ENCODE assay signal across 20 mouse cellular contexts in genomic region chr6:83132176-83132919, GRCm38 (mm10). TPM values are rescaled to one million over a fixed set of nuclear protein-coding genes. Genes with fewer than 3 reads are reported as not detected.
DNase-seq lines count a peak whose midpoint lies in the region; ATAC-seq and TF ChIP-seq lines count a peak whose summit lies in the region.
"Had no signal": no experiment of that assay in that cellular context is flagged by ENCODE, and none has a peak within 500 bp of the region (broad histone marks: within the 10 kb centered on the region; RNA-seq: fewer than 3 reads in every experiment).

No protein-coding gene starts in this region.

- H3K9ac ChIP-seq in lung, embryonic 15.5 days = no peak overlapping the region
- H3K9ac ChIP-seq in liver, embryonic 11.5 days (ENCODE audit: low read depth, low read length) = no peak overlapping the region
- H3K9ac ChIP-seq: embryonic facial prominence, embryonic 12.5 days; heart, embryonic 13.5 days; midbrain, embryonic 13.5 days had no signal

- H3K9me3 ChIP-seq in lung, embryonic 15.5 days = no peaks in the 10 kb centered on the region
- H3K9me3 ChIP-seq in liver, embryonic 11.5 days (ENCODE audit: control insufficient read depth, low read length) = no peaks in the 10 kb centered on the region
- H3K9me3 ChIP-seq: embryonic facial prominence, embryonic 12.5 days; heart, embryonic 13.5 days; midbrain, embryonic 13.5 days had no signal

- no peak for TF ChIP-seq POLR2A in bone marrow macrophage, adult 2 months (IDR thresholded peaks at IDR 0.05; ENCODE audit: borderline replicate concordance, low read depth, low read length)
- no peak for TF ChIP-seq POLR2A in small intestine, adult 2 months (IDR thresholded peaks at IDR 0.05; ENCODE audit: low read depth, low read length)

- H3K27me3 ChIP-seq in lung, embryonic 15.5 days = no peaks in the 10 kb centered on the region
- peaks cover 15% of the 10 kb centered on the region for H3K27me3 ChIP-seq in liver, embryonic 11.5 days (replicated peaks; ENCODE audit: control insufficient read depth, insufficient read depth, low read length)
- H3K27me3 ChIP-seq in small intestine, adult 2 months (ENCODE audit: control insufficient read depth, insufficient read depth, low read length) = no peaks in the 10 kb centered on the region
- H3K27me3 ChIP-seq: CH12.LX; embryonic facial prominence, embryonic 12.5 days had no signal

- no peak for DNase-seq in lung, postnatal 25 days (ENCODE audit: low spot score)
- DNase-seq in liver, embryonic 11.5 days (ENCODE audit: low spot score) = no peak
- no peak for DNase-seq in right cerebral cortex, postnatal 10 days (ENCODE audit: low spot score in 2 of 2)
- no peak for DNase-seq in gastrocnemius, adult 18-20 months (ENCODE audit: low spot score)
- DNase-seq in testis, postnatal 14 days (ENCODE audit: low spot score) = no peak
- DNase-seq: cerebellum, postnatal 36 days; heart, postnatal 4 days; right cerebral cortex, postnatal 25 days; thymus, postnatal 36 days had no signal

- ATAC-seq in lung, embryonic 15.5 days (ENCODE audit: borderline replicate concordance, extremely low read depth, low FRiP score, low TSS enrichment) = no peak
- 0 out of 2 replicates have a peak, but pooled peaks have one; percentile 14 for ATAC-seq in liver, embryonic 11.5 days (replicated peaks; ENCODE audit: low FRiP score)
- ATAC-seq: activated CD4-positive, CD25-positive, alpha-beta regulatory T cell, adult 4 months; hindbrain, postnatal 0 days; midbrain, embryonic 13.5 days had no signal

- no peak overlapping the region for H3K4me3 ChIP-seq in lung, embryonic 15.5 days
- H3K4me3 ChIP-seq in bone marrow macrophage, adult 2 months (ENCODE audit: insufficient read depth, low read length) = no peak overlapping the region
- H3K4me3 ChIP-seq in liver, embryonic 11.5 days (ENCODE audit: low read depth, low read length) = no peak overlapping the region
- H3K4me3 ChIP-seq in small intestine, adult 2 months (ENCODE audit: low read depth, low read length) = no peak overlapping the region
- H3K4me3 ChIP-seq: embryonic facial prominence, embryonic 12.5 days; heart, embryonic 13.5 days; layer of hippocampus, adult 2 months; left cerebral cortex, adult 2 months; midbrain, embryonic 13.5 days had no signal

- no peak for TF ChIP-seq CTCF in bone marrow macrophage, adult 2 months (IDR thresholded peaks at IDR 0.05; ENCODE audit: low read depth, low read length)
- no peak for TF ChIP-seq CTCF in small intestine, adult 2 months (IDR thresholded peaks at IDR 0.05; ENCODE audit: extremely low read depth, insufficient read length, insufficient replicate concordance, low read depth, low read length)

- peak overlapping the region; percentile 46 for H3K27ac ChIP-seq in lung, embryonic 15.5 days
- H3K27ac ChIP-seq in bone marrow macrophage, adult 2 months (ENCODE audit: insufficient read depth, low read depth, low read length) = peak overlapping the region; percentile 68
- peak overlapping the region; percentile 66 for H3K27ac ChIP-seq in liver, embryonic 11.5 days (ENCODE audit: low read depth, low read length)
- peak overlapping the region; percentile 97 for H3K27ac ChIP-seq in small intestine, adult 2 months (ENCODE audit: insufficient read depth, low read depth, low read length)
- H3K27ac ChIP-seq: embryonic facial prominence, embryonic 12.5 days; heart, embryonic 13.5 days; hindbrain, postnatal 0 days; layer of hippocampus, adult 2 months; left cerebral cortex, adult 2 months; midbrain, embryonic 13.5 days had no signal

- H3K4me2 ChIP-seq in lung, embryonic 15.5 days = no peak overlapping the region
- no peak overlapping the region; the same call in 1 of the 2 replicates for H3K4me2 ChIP-seq in liver, embryonic 11.5 days
- H3K4me2 ChIP-seq: embryonic facial prominence, embryonic 12.5 days; heart, embryonic 13.5 days; midbrain, embryonic 13.5 days had no signal

- H3K36me3 ChIP-seq in lung, embryonic 15.5 days = no peaks in the 10 kb centered on the region
- no peaks in the 10 kb centered on the region for H3K36me3 ChIP-seq in liver, embryonic 11.5 days (ENCODE audit: control insufficient read depth, insufficient read depth, low read length)
- H3K36me3 ChIP-seq in small intestine, adult 2 months (ENCODE audit: control insufficient read depth, insufficient read depth, low read length) = no peaks in the 10 kb centered on the region
- H3K36me3 ChIP-seq: embryonic facial prominence, embryonic 12.5 days; heart, embryonic 13.5 days; midbrain, embryonic 13.5 days had no signal

- H3K4me1 ChIP-seq in lung, embryonic 15.5 days = peaks cover 30% of the 10 kb centered on the region
- peaks cover 40% of the 10 kb centered on the region for H3K4me1 ChIP-seq in bone marrow macrophage, adult 2 months (ENCODE audit: control insufficient read depth, insufficient read depth, low read length)
- peaks cover 17% of the 10 kb centered on the region for H3K4me1 ChIP-seq in liver, embryonic 11.5 days (replicated peaks; ENCODE audit: control insufficient read depth, insufficient read depth, low read length)
- peaks cover 21% of the 10 kb centered on the region for H3K4me1 ChIP-seq in small intestine, adult 2 months (ENCODE audit: control insufficient read depth, insufficient read depth, insufficient read length, low read length)

- 68% methylated on average over 9 of the region's 9 CpGs for WGBS in lung, embryonic 15.5 days
- WGBS in liver, embryonic 11.5 days = 74% methylated on average over 9 of the region's 9 CpGs
- 42% methylated on average over 9 of the region's 9 CpGs for WGBS in small intestine, adult 2 months

RNA-seq across cellular contexts. Expression of gene Rtkn, which starts 2.9 kb away (rescaled TPM):
- polyA plus RNA-seq in lung, embryonic 15.5 days (2015; fragmentation: Nextera tagmentation; extraction: Ambion mirVana) = 35.3 and 39.9 TPM in 2 replicates
- 1.4 and 1.8 TPM in 2 replicates for polyA plus RNA-seq in bone marrow macrophage, adult 2 months (2012; ENCODE audit: insufficient read depth, insufficient read length, missing spikeins)
- 14.7 and 15.4 TPM in 2 replicates for polyA plus RNA-seq in liver, embryonic 11.5 days (2014; fragmentation: Nextera tagmentation; extraction: Ambion mirVana)
- 47.3 and 179 TPM in 2 replicates for polyA plus RNA-seq in small intestine, adult 2 months (2012; rRNA removed)
- 10 to 100 TPM in 1 of 2 experiments, 1 to 10 TPM in 1; 9.3 to 11.7 TPM for total RNA-seq in gastrocnemius, adult 18-20 months (2021)
- polyA plus RNA-seq: activated CD4-positive, CD25-positive, alpha-beta regulatory T cell, adult 4 months had no signal

RNA-seq across cellular contexts. Expression of gene Ino80b, which starts 7.1 kb away (rescaled TPM):
- polyA plus RNA-seq in lung, embryonic 15.5 days (2015; fragmentation: Nextera tagmentation; extraction: Ambion mirVana) = 13.5 and 15.2 TPM in 2 replicates
- polyA plus RNA-seq in bone marrow macrophage, adult 2 months (2012; ENCODE audit: insufficient read depth, insufficient read length, missing spikeins) = 25.1 and 26.8 TPM in 2 replicates
- 15.8 and 17.6 TPM in 2 replicates for polyA plus RNA-seq in liver, embryonic 11.5 days (2014; fragmentation: Nextera tagmentation; extraction: Ambion mirVana)
- 30.3 and 70.3 TPM in 2 replicates for polyA plus RNA-seq in small intestine, adult 2 months (2012; rRNA removed)
- 10 to 100 TPM; 15.6 to 15.7 TPM for total RNA-seq in gastrocnemius, adult 18-20 months (2021)

RNA-seq across cellular contexts. Expression of gene Wbp1, which starts 11.0 kb away (rescaled TPM):
- 119 and 120 TPM in 2 replicates for polyA plus RNA-seq in lung, embryonic 15.5 days (2015; fragmentation: Nextera tagmentation; extraction: Ambion mirVana)
- polyA plus RNA-seq in bone marrow macrophage, adult 2 months (2012; ENCODE audit: insufficient read depth, insufficient read length, missing spikeins) = 20.3 and 27.1 TPM in 2 replicates
- polyA plus RNA-seq in liver, embryonic 11.5 days (2014; fragmentation: Nextera tagmentation; extraction: Ambion mirVana) = 45.1 and 50.3 TPM in 2 replicates
- 91.6 and 183 TPM in 2 replicates for polyA plus RNA-seq in small intestine, adult 2 months (2012; rRNA removed)
- total RNA-seq in gastrocnemius, adult 18-20 months (2021) = 10 to 100 TPM; 46.4 to 46.7 TPM

RNA-seq across cellular contexts. Expression of gene Mogs, which starts 17.1 kb away (rescaled TPM):
- polyA plus RNA-seq in lung, embryonic 15.5 days (2015; fragmentation: Nextera tagmentation; extraction: Ambion mirVana) = 54.5 and 54.8 TPM in 2 replicates
- polyA plus RNA-seq in bone marrow macrophage, adult 2 months (2012; ENCODE audit: insufficient read depth, insufficient read length, missing spikeins) = 16.1 and 17.1 TPM in 2 replicates
- polyA plus RNA-seq in liver, embryonic 11.5 days (2014; fragmentation: Nextera tagmentation; extraction: Ambion mirVana) = 88.9 and 89.6 TPM in 2 replicates
- 34.2 and 45.6 TPM in 2 replicates for polyA plus RNA-seq in small intestine, adult 2 months (2012; rRNA removed)
- total RNA-seq in gastrocnemius, adult 18-20 months (2021) = 1 to 10 TPM; 6.2 to 6.5 TPM

RNA-seq across cellular contexts. Expression of gene Mrpl53, which starts 23.5 kb away (rescaled TPM):
- 128 and 145 TPM in 2 replicates for polyA plus RNA-seq in lung, embryonic 15.5 days (2015; fragmentation: Nextera tagmentation; extraction: Ambion mirVana)
- polyA plus RNA-seq in bone marrow macrophage, adult 2 months (2012; ENCODE audit: insufficient read depth, insufficient read length, missing spikeins) = 26.5 and 26.9 TPM in 2 replicates
- polyA plus RNA-seq in liver, embryonic 11.5 days (2014; fragmentation: Nextera tagmentation; extraction: Ambion mirVana) = 110 and 115 TPM in 2 replicates
- 73.8 and 82.0 TPM in 2 replicates for polyA plus RNA-seq in small intestine, adult 2 months (2012; rRNA removed)
- 100 to 1,000 TPM; 102 TPM for total RNA-seq in gastrocnemius, adult 18-20 months (2021)

Comparison
In these comparisons a context has a peak if more than half of its experiments do, and no peak if none do; other contexts are left out.
1. H3K27ac ChIP-seq: peak in every context shown above with its lines; median percentile 97 in small intestine, adult 2 months; 68 in bone marrow macrophage, adult 2 months; 66 in liver, embryonic 11.5 days; 46 in lung, embryonic 15.5 days.